Mouse (Mus musculus): ENCODE measurements around the gene Gm10644.

GRCm38 (mm10) chr8:83976779-83977350 lies 21.9 kb upstream of the Gm10644 start:
- TF ChIP-seq CTCF (IDR thresholded peaks at IDR 0.05; ENCODE audit: control insufficient read depth, insufficient read depth, low read length) (no peak), POLR2A (IDR thresholded peaks at IDR 0.05; ENCODE audit: borderline replicate concordance, control insufficient read depth, low read depth, low read length) (no peak)
